Mouse (Mus musculus): ENCODE data around the gene Btbd35f7.
"Not testable (repeated sequence)": the region's sequence is repeated elsewhere in the genome, so short reads cannot be mapped to it uniquely, and the experiment has no call there.

Gene Btbd35f7

GRCm38 (mm10) chrX:5668767-5669166, at the start of gene Btbd35f7:
Gene Btbd35f7 (plus strand): TSS chrX:5669067.
- DNase-seq (ENCODE audit: low spot score in 2 of 2), result not testable (repeated sequence)

All from heart, adult 9 months (tissue).